Mouse (Mus musculus) midbrain, embryonic 12.5 days (tissue): ENCODE measurements around the gene Olfr1415. TPM values are rescaled to one million over a fixed set of nuclear protein-coding genes. Genes with fewer than 3 reads are reported as not detected.
"Not testable (repeated sequence)": the region's sequence is repeated elsewhere in the genome, so short reads cannot be mapped to it uniquely, and the experiment has no call there.

Experiments
- ATAC-seq: fragments of 200-750 bp; cut with Nextera tagmentation; 2 replicates; pipeline ENCODE4 v1.8.0; 2017; ENCODE audit warnings: low read depth, moderate TSS enrichment, moderate library complexity; ENCODE audit not compliant: low FRiP score
- H3K27ac ChIP-seq: fragments of 300-500 bp; sonication (generic); replicated peaks from 2 replicates; pipeline ENCODE4 v1.5.1; 2016; ENCODE audit warnings: mild to moderate bottlenecking
- H3K27me3 ChIP-seq: fragments of 300-500 bp; sonication (generic); 2 replicates; pipeline ENCODE4 v1.6.1; 2016; ENCODE audit warnings: mild to moderate bottlenecking
- H3K36me3 ChIP-seq: fragments of 300-500 bp; sonication (generic); 2 replicates; pipeline ENCODE4 v1.6.1; 2016
- H3K4me1 ChIP-seq: fragments of 300-500 bp; sonication (generic); 2 replicates; pipeline ENCODE4 v1.6.1; 2016
- H3K4me2 ChIP-seq: fragments of 300-500 bp; sonication (generic); replicated peaks from 2 replicates; pipeline ENCODE4 v1.6.1; 2016; ENCODE audit warnings: mild to moderate bottlenecking, moderate library complexity
- H3K4me3 ChIP-seq: fragments of 300-500 bp; sonication (generic); 2 replicates; pipeline ENCODE4 v1.5.1; 2016; ENCODE audit warnings: mild to moderate bottlenecking
- H3K9ac ChIP-seq: fragments of 300-500 bp; sonication (generic); replicated peaks from 2 replicates; pipeline ENCODE4 v1.6.1; 2016; ENCODE audit warnings: mild to moderate bottlenecking, moderate library complexity
- H3K9me3 ChIP-seq: fragments of 300-500 bp; sonication (generic); 2 replicates; pipeline ENCODE4 v1.6.1; 2016; ENCODE audit warnings: mild to moderate bottlenecking
- WGBS: fragments of 180-500 bp; shearing (Covaris S2); methylation state at CpG from one replicate; pipeline ENCODE4 v1.1.7; 2016; 5-methylcytosine and 5-hydroxymethylcytosine counted together
- polyA plus RNA-seq: library from polyadenylated mRNA; unstranded; fragments of >200 nt; fragmentation: Nextera tagmentation; extraction: Ambion mirVana; gene quantifications from 2 replicates; pipeline ENCODE4 v1.2.1, GENCODE M21; 2016

Olfr1415 gene
- not detected in 2 replicates for polyA plus RNA-seq

- Histone ChIP-seq H3K9me3 (no peaks in the 10 kb centered on the region), H3K27me3 (no peaks in the 10 kb centered on the region), H3K4me3 (no peak within 1 kb of the TSS), H3K36me3 (no peaks in the 10 kb centered on the region), H3K9ac (no peak within 1 kb of the TSS), H3K27ac (no peak within 1 kb of the TSS), H3K4me2 (no peak within 1 kb of the TSS), H3K4me1 (no peaks in the 10 kb centered on the region)
- ATAC-seq = no peak
- WGBS = 76% methylated on average over 2 of the region's 2 CpGs
Observed at GRCm38 (mm10) chr1:92496001-92496400, at the start of gene Olfr1415. Olfr1415 (minus strand) TSS chr1:92496101.

GRCm38 (mm10) chr1:92539071-92539470, 43.2 kb upstream of the Olfr1415 start:
- no peak overlapping the region for H3K4me2 ChIP-seq
- no peak overlapping the region for H3K27ac ChIP-seq
- H3K27me3 ChIP-seq = no peaks in the 10 kb centered on the region
- H3K9me3 ChIP-seq = no peaks in the 10 kb centered on the region
- H3K4me1 ChIP-seq = no peaks in the 10 kb centered on the region
- WGBS = 47% methylated on average over 2 of the region's 2 CpGs
- H3K36me3 ChIP-seq = no peaks in the 10 kb centered on the region
- no peak for ATAC-seq
- H3K4me3 ChIP-seq = no peak overlapping the region
- no peak overlapping the region for H3K9ac ChIP-seq

- no peaks in the 10 kb centered on the region for H3K4me1 ChIP-seq
- no peak for ATAC-seq
- no peak overlapping the region for H3K27ac ChIP-seq
- no peaks in the 10 kb centered on the region for H3K27me3 ChIP-seq
- H3K9me3 ChIP-seq = no peaks in the 10 kb centered on the region
- H3K9ac ChIP-seq = no peak overlapping the region
- no peaks in the 10 kb centered on the region for H3K36me3 ChIP-seq
- H3K4me3 ChIP-seq = no peak overlapping the region
- no peak overlapping the region for H3K4me2 ChIP-seq
- WGBS = 52% methylated on average over 4 of the region's 5 CpGs
Observed at GRCm38 (mm10) chr1:92536972-92537371, 41.1 kb upstream of the Olfr1415 start.

GRCm38 (mm10) chr1:92523764-92524163, 27.9 kb upstream of the Olfr1415 start:
- H3K4me2 ChIP-seq = no peak overlapping the region
- ATAC-seq = no peak
- H3K27ac ChIP-seq = no peak overlapping the region
- H3K27me3 ChIP-seq = peaks cover 5% of the 10 kb centered on the region; the same call in 1 of the 2 replicates
- H3K4me3 ChIP-seq = no peak overlapping the region
- WGBS = 91% methylated on average over 3 of the region's 3 CpGs
- H3K4me1 ChIP-seq = no peaks in the 10 kb centered on the region
- H3K36me3 ChIP-seq = no peaks in the 10 kb centered on the region
- no peaks in the 10 kb centered on the region for H3K9me3 ChIP-seq
- no peak overlapping the region for H3K9ac ChIP-seq

GRCm38 (mm10) chr1:92521376-92521775, 25.5 kb upstream of the Olfr1415 start:
- ATAC-seq = 0 out of 2 replicates have a peak, but pooled peaks have one; percentile 30
- WGBS = 25% methylated on average over 10 of the region's 10 CpGs
- Histone ChIP-seq H3K36me3 (no peaks in the 10 kb centered on the region), H3K9ac (no peak overlapping the region), H3K27me3 (peaks cover 11% of the 10 kb centered on the region; the same call in 1 of the 2 replicates), H3K27ac (no peak overlapping the region), H3K9me3 (no peaks in the 10 kb centered on the region), H3K4me3 (no peak overlapping the region), H3K4me1 (no peaks in the 10 kb centered on the region), H3K4me2 (no peak overlapping the region)

- WGBS = 87% methylated on average over 6 of the region's 6 CpGs
- H3K27ac ChIP-seq = no peak overlapping the region
- no peak overlapping the region for H3K4me3 ChIP-seq
- ATAC-seq = no peak
- H3K4me2 ChIP-seq = no peak overlapping the region
- no peak overlapping the region for H3K9ac ChIP-seq
- H3K4me1 ChIP-seq = no peaks in the 10 kb centered on the region
- no peaks in the 10 kb centered on the region for H3K9me3 ChIP-seq
- H3K36me3 ChIP-seq = no peaks in the 10 kb centered on the region
- H3K27me3 ChIP-seq = peaks cover 11% of the 10 kb centered on the region; the same call in 1 of the 2 replicates
Observed at GRCm38 (mm10) chr1:92519046-92519445, 23.1 kb upstream of the Olfr1415 start.

GRCm38 (mm10) chr1:92518561-92518960, 22.7 kb upstream of the Olfr1415 start, which contains the start of gene Olfr1414:
Olfr1414 (minus strand) TSS chr1:92518661.
- Histone ChIP-seq H3K4me2 (no peak within 1 kb of the TSS), H3K4me3 (no peak within 1 kb of the TSS), H3K9ac (no peak within 1 kb of the TSS), H3K9me3 (no peaks in the 10 kb centered on the region), H3K27ac (no peak within 1 kb of the TSS), H3K27me3 (peaks cover 11% of the 10 kb centered on the region; the same call in 1 of the 2 replicates), H3K4me1 (no peaks in the 10 kb centered on the region), H3K36me3 (no peaks in the 10 kb centered on the region)
- 79% methylated on average over 3 of the region's 3 CpGs for WGBS
- no peak for ATAC-seq

GRCm38 (mm10) chr1:92515390-92515789, 19.5 kb upstream of the Olfr1415 start:
- no peak for ATAC-seq
- no peak overlapping the region for H3K9ac ChIP-seq
- no peaks in the 10 kb centered on the region for H3K36me3 ChIP-seq
- WGBS = 83% methylated on average over 11 of the region's 11 CpGs
- H3K27ac ChIP-seq = no peak overlapping the region
- no peaks in the 10 kb centered on the region for H3K4me1 ChIP-seq
- H3K4me2 ChIP-seq = no peak overlapping the region
- no peaks in the 10 kb centered on the region for H3K9me3 ChIP-seq
- H3K4me3 ChIP-seq = no peak overlapping the region
- H3K27me3 ChIP-seq = peaks cover 7% of the 10 kb centered on the region; the same call in 1 of the 2 replicates

GRCm38 (mm10) chr1:92511646-92512045, 15.7 kb upstream of the Olfr1415 start:
- not testable (repeated sequence) for H3K27me3 ChIP-seq, H3K4me1 ChIP-seq, H3K4me3 ChIP-seq, H3K4me2 ChIP-seq, H3K9me3 ChIP-seq, H3K27ac ChIP-seq, ATAC-seq, H3K36me3 ChIP-seq, H3K9ac ChIP-seq
- WGBS = 86% methylated on average over 5 of the region's 5 CpGs

GRCm38 (mm10) chr1:92485013-92485412, 10.9 kb downstream of the Olfr1415 start, which contains the start of gene Olfr1416:
Olfr1416 (minus strand) TSS chr1:92485113.
- Histone ChIP-seq H3K4me2 (no peak within 1 kb of the TSS), H3K36me3 (no peaks in the 10 kb centered on the region), H3K9ac (no peak within 1 kb of the TSS), H3K4me1 (no peaks in the 10 kb centered on the region), H3K9me3 (peaks cover 10% of the 10 kb centered on the region; the same call in 1 of the 2 replicates), H3K27ac (no peak within 1 kb of the TSS), H3K27me3 (no peaks in the 10 kb centered on the region), H3K4me3 (no peak within 1 kb of the TSS)
- no peak for ATAC-seq

- Histone ChIP-seq H3K4me1 (peaks cover 14% of the 10 kb centered on the region), H3K4me2 (peak overlapping the region; percentile 89), H3K36me3 (peaks cover 20% of the 10 kb centered on the region), H3K9ac (peak overlapping the region; percentile 95), H3K27ac (peak overlapping the region; percentile 25; the same call in 1 of the 2 replicates), H3K9me3 (no peaks in the 10 kb centered on the region), H3K27me3 (0 out of 2 replicates have a peak, but pooled peaks cover 3% of the 10 kb centered on the region), H3K4me3 (peak overlapping the region; percentile 84)
- WGBS = 6% methylated on average over 10 of the region's 10 CpGs
- no peak; the same call in none of the 2 replicates for ATAC-seq
Observed at GRCm38 (mm10) chr1:92474066-92474578, 21.8 kb downstream of the Olfr1415 start.

- H3K4me3 ChIP-seq = peak within 1 kb of the TSS; percentile 84
- peak within 1 kb of the TSS; percentile 89 for H3K4me2 ChIP-seq
- peaks cover 24% of the 10 kb centered on the region for H3K36me3 ChIP-seq
- peak within 1 kb of the TSS; percentile 54 for H3K27ac ChIP-seq
- H3K27me3 ChIP-seq = 0 out of 2 replicates have a peak, but pooled peaks cover 3% of the 10 kb centered on the region
- H3K4me1 ChIP-seq = peaks cover 14% of the 10 kb centered on the region
- H3K9me3 ChIP-seq = no peaks in the 10 kb centered on the region
- WGBS = 1% methylated on average over 65 of the region's 67 CpGs
- peak within 1 kb of the TSS; percentile 95 for H3K9ac ChIP-seq
- ATAC-seq = peak; percentile 94
Observed at GRCm38 (mm10) chr1:92473165-92474041, 22.5 kb downstream of the Olfr1415 start, which contains the start of gene Ndufa10. Ndufa10 (minus strand) TSS chr1:92473860.
